Mouse (Mus musculus) thymus, postnatal 10 days (tissue): ENCODE results near the gene Cd274.

Experiments
- DNase-seq, 2 experiments: peaks; one replicate each; pipeline ENCODE4 v3.0.0; 2021; ENCODE audit warnings: low spot score in 2 of 2

Cd274 gene

DNA sequence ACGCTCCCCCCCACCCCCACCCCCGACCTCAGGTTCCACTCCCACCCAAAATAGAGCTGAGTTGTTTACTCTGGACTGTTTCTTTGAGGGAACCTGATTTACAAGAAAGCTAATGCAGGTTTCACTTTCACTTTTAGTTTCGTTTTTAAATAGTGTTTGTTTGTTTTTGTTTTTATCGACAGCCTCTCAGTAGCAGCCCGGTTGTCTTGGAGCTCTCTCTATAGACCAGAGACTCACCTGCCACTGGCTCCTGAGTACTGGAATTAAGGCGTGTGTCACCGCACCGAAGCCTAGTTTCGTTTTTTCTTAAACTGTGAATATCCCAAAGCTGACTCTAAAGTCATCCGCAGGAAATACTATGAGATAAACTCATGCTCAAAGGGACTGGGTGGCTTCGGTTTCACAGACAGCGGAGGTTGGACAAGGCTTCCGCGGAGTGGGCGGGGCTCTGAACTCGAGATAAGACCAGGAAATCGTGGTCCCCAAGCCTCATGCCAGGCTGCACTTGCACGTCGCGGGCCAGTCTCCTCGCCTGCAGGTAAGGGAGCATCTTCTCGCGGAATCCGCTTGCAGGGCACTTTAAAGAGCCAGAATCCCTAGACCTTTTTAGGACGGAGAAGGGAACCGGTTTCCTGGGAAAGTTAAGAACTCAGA is at the start of gene Cd274, which contains the start of gene Plgrkt:
Gene Cd274, plus strand, starts transcription at position 487 of the 654 bp plus-strand sequence.
Gene Plgrkt, minus strand, starts transcription at position 422 of the 654 bp plus-strand sequence.
- DNase-seq: peak; percentile 87

DNA sequence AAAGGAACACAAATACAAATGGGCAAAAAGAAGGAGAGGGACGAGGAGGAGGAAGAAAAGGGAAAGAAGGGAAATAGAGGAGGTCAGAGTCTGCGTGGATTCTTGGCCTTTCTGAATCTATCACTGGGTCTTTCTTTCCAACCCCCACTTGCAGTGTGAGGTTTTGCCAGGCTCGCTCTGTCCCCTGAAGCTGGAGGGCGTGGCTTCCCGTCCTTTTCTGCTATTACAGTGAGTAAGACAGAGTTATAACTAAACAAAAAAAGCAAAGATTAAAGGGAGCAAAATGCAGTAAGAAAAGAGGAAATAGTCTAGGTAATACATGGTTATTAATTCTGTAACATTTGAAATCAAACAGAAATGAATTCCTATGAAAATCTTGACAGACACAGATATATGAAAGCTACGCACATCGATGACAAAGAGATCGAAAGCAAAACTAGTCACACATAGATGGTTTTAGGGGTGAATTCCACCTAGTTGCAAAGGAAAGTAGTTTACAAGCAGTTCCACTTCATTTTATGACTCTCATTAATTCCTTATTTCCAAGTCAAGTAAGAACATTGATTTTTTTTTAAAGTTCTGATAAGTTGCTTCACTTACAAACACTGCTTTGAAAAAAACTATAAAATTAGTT is 43.7 kb upstream of the Cd274 start:
- no peak for DNase-seq

DNA sequence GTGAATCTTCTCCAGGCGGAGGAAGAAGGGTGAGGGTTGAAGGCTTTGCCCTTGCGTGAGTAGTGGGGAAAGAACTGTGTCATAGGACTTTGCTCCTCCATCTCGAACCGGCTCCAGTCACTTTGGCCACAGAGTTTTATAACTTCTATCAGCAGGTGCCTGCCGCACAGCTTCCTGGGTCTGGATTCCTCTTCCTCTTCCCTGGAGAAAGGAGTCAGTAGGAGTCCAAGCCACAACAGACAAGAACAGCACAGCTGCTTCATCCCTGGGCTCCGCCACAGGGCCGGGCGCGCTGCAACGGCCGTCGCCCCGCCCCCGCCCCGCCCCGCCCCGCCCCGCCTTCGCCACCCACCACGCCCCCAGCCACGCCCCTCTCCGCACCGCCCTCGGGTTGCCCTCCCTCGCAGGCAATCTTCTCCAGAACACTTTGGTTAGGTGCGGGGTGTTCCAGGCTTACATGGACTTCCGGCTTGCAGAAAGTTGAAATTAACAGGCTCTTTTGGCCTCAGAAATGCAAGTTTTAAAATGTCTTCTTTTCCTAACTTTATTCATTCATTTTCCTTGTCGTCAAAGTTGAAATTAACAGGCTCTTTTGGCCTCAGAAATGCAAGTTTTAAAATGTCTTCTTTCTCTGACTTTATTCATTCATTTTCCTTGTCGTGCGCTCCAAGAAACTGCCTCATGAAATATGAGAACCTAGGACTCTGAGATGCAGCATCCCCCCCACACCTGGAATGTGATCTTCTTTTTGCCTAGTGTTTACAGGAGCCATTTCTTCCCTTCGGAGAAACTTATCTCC is 42.0 kb upstream of the Cd274 start, which contains the start of gene Insl6:
Gene Insl6, minus strand, starts transcription at position 304 of the 799 bp plus-strand sequence.
- peak; percentile 46 to 82 for DNase-seq

DNA sequence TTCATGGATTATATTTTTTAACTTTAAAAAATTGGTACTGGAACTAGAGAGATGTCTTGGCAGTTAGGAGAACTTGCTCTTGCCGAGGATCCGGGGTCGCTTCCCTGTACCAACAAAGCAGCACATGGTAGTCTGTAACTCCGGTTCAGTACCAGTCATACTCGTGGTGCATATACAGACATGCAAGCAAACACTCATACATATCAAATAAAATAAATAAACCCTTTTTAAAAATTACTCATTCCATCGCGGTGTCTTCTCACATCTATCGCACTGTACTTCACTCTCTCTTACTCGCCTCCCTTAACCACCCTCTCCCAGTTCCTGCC is 41.4 kb upstream of the Cd274 start:
- no peak for DNase-seq

DNA sequence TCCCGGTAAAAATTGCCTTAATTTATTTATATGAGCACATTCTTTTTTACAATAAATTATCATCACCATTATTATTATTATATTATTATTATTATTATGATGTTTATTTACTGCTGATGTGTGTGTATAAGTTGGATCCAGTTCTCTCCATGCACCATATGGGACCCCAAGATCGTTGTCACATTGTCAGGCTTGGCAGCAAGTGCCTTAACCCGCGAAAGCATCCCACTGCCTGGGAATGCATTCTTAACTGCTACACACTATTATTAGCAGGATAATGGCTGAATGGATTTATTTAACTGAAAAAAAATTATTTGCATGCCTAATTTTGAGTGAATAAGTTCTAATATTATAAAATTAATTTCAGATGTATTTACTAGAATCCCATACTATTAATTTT is 40.9 kb upstream of the Cd274 start:
- no peak for DNase-seq

DNA sequence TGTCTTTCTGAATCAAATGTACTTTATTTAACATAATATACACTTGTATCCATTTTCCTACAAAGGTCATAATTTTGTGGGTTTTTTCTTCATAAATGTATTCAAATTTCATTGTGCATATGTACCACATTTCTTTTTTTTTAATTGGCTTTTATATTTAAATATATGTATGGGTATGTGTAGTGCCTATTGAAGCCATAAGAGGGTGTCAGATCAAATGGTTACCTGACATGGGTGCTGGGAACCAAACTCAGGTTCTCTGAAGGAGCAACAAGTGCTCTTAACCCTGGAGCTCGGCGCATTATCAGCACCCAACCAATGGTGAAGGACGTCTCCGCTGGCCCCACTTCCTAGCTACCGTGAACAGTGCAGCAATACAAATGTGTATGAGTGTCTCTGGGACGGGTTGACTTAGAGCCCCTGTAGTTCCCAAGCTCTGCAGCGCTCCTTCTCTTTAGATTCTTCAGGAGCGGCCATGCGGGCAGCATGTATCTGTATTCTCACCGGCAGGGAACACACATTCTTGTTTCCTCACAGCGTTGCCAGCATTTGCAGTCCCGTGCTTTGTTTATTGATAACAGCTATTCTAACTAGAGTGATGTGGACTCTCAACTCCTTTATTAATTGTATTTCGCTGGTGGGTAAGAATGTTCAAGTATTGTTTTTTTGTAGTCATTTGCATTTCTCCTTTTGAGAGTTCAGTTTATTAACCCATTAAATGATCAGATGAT is 40.3 kb upstream of the Cd274 start:
- DNase-seq: no peak

DNA sequence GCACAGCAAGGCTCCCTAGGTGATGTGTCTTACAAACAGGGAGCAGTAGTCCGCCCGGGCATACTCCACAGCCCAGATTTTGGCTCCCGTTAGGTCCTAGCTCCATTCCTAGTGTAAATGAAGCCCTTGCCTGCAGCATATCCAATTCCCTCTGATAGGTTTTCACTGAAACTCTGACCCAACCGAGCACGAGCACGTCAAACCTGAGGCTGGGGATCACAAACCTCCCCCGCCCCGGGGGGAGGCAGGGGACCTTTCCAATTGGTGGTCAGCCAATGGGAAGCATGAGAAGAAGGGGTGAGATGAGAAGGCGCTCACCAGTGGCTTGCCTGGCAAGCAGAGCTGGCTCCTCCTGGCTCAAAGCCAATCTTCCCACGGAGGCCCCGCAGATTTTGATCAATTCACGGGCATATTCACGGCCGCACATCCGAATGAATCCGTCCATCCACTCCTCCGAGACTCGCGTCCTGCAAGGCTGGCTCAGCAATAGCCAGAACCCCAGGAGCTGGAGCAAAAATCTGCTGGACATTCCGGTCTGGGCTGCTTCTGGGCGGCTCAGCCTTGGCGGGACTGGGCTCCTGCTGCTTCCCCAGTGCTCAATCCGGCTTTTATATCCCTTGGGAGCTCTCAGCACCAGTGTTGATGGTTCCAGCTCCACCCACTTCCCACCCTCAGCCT is 33.0 kb upstream of the Cd274 start, which contains the start of gene Rln1:
Gene Rln1, minus strand, starts transcription at position 603 of the 678 bp plus-strand sequence.
- no peak for DNase-seq

DNA sequence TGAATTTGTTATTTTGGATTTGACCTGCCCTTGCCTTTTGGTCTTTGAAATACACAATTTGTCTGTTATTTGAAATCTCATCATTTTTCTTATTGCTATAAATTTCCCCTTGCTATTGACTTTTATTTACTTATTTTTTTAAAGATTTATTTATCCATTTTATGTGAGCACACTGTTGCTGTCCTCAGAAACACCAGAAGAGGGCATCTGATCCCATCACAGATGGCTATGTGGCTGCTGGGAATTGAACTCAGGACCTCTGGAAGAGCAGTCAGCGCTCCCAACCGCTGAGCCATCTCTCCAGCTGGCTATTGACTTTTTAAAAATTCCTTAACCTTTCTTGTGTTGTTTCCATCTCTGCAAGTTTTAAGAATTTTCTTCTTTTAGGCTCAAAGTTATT is 30.6 kb upstream of the Cd274 start:
- DNase-seq: no peak

DNA sequence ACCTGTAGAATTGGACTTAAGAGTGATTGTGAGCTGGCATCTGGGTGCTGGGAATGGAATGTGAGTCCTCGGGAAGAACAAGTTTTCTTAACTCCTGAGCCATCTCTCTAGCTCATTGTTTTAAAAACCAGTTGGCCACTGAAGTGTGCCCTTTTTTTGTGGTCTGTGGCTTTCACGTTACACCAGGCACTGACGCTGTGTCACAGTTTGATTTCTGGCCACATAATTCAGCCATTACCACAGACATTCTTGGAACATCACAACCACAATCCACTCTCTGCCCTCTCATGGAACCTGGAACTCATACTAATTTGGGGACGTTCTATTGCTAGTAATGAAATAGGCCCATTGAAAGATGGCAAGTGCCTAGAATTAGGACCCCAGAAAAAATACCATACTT is 26.2 kb upstream of the Cd274 start:
- no peak for DNase-seq

DNA sequence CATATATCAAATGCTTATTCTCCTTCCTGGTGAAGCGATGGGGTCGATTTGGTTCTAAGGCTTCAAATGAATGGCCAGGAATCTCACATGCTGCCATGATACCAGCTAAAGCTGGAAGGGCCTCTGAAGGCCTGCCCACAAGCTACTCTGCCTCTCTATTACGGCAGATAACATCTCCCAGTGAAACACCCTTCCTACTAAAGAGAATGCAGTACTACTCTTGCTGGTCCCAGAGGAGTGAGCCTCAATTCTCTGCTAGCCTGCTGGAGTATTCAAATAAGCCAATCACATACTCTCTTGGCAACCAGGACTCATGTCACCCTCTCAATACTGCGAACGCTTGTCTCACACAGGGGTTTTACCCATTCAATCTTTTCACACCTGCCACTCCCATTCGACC is 25.0 kb upstream of the Cd274 start:
- no peak for DNase-seq

DNA sequence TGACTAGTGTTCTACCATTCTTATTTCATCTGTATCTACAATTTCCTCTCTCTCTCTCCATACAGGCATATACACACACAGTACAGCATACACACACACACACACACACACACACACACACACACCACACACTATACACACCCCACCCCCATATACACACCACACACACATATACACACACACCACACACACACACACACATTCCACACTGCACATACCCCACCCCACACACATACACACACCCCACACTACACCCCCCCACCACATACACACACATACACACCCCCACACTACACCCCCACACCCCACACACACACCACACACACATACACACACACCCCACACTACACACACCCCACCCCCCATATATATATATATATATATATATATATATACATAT is 22.4 kb upstream of the Cd274 start:
- DNase-seq: no peak

DNA sequence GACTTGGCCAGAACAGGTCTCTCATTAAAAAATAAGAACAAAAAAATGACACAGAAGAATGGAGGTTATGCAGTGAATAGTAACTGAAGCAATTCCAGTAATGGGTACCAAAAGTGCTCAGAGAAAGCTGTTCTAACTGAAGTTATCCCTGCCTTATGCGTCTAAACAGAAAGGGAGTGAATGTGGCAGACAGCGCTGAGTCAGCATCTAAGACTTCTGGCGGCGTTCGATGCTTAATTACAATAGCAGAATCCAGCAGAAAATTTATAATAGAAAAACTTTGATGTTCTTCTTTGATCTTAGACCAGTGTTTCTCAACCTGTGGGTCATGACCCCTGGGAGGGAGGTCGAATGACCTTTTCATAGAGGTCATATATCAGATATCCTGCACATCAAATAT is 21.6 kb upstream of the Cd274 start:
- no peak for DNase-seq

DNA sequence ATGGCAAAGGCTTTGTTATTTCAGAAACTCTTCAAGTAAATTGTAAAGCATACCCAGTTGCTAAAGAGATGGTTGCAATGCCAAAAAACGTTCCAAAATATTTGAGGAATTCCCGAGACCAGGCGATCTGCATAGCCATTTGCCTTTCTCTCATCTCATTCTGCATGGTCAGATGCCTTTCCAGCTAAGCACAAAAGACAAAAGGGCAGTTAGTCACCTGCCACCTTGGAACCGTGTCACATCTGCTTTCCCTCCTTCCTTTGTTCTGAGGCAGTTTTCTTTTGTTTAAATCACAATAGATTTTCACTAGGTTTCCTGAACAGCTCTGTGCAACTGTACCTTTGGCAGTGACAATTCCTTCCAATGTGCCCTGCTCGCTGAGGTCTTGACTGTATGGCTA is 16.3 kb upstream of the Cd274 start:
- no peak for DNase-seq

DNA sequence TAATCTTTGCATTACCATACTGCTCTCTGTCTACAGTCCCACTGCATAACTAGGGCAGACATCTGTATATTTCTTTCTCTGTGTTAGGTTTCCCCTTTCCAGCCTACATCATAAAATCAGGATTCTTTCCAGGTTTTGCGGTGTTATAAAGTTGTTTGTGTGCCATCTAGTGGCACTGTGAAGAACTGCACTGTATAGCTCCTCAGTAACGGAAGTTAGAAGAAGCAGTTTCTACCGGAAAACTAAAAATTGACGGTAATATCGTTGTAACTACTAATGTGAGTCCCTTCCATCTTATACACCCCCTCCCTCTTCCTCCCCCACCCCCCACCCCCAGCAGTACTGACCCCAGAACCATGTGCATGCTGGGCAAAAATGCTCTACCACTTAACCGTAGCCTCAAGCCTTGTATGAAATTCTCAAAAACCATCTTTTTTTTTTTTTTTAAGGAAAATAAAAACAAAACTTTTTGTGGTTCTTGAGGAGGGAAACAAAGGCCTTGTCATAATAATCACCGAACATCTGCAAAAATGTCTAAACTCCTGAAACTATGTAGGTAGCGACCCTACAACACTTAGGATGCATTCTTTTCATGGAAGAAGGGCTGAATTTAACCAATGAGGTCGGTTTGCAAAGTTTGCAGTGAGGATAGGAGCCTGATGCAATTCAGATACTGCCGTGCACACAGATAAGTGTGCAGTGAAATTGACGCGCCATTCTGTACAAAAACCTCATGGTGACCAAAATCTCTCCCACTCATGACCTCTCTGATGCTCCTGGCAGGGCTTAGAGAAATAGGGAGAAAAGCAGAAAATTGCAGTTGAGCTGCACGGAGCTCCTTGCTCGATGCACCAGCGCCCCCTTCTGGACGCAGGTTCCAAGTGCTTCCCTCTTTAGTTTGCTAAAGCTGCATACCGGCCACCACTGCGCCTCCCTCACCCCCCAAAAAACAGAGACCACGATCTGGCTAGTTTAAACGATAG is 12.1 kb upstream of the Cd274 start:
- peak; percentile 82 to 96 for DNase-seq

DNA sequence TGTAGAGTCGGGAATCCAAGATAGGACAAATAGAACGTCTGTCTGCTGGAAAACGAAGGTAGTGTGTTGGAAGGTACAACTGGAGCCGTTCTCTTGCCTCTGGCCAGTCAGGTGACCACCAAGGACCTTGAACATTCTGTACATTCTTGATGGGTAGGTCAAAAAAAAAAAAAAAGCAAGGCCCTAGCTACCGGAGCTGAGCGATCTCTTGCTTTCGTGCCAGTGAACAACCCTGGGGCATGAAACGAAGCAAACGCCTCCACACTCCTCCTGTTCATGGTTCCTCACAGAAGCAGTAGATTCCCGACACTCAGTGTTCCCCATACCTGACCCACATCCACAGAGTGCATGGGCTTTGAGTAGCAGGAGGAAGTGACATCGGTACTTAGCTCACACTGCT is 11.0 kb upstream of the Cd274 start:
- DNase-seq: no peak

DNA sequence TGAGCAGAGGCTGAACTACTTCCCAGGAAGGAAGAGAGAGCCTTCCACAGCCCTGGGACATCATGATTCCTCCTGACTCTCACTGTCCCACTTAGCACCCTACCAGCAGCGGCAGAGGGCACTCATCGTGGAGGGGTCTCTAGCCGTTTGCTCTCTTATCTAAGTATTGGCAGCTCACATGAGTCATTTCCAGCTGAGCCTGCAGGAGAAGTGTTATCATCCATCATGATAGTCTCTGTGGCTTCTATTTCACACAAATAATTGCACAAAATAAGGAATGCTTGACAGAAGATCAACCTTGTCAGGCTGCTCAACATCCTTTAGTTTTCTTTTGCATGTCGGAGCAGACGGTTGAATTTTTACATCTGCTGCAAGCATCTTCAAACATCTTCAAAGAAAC is 7.0 kb upstream of the Cd274 start:
- no peak for DNase-seq

DNA sequence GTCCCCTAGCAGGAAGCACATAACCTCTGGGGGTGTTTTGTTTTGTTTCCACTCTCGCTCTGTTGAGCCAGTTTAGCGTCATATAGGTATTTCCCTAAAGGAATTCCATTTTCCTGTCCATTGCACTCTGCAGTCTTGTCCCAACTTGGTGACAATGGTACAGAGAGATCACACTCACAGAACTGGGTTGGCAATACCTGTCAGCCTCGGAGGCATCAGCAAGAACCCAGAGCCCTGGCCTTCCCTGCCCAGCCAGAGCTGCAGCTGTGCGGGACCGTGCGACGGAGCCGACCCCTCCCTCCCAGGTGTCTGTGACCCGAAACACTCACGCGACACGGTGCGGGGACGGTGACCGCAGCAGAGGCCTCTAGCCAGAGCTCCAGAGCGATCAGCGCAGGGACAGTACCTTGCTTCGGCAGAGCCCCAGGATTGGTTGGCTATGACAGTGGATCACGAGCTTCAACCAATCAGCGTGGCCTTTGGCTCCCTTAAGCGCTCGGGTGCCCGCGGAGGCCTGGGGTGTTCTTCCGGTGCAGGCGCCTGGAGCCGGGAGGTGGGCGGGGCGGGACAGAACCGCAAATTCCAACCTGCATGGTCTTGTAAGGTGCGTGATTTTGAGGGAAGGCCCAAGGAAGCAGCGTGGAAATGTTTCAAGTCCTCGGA is 5.7 kb upstream of the Cd274 start:
- DNase-seq: peak; percentile 82 to 86

DNA sequence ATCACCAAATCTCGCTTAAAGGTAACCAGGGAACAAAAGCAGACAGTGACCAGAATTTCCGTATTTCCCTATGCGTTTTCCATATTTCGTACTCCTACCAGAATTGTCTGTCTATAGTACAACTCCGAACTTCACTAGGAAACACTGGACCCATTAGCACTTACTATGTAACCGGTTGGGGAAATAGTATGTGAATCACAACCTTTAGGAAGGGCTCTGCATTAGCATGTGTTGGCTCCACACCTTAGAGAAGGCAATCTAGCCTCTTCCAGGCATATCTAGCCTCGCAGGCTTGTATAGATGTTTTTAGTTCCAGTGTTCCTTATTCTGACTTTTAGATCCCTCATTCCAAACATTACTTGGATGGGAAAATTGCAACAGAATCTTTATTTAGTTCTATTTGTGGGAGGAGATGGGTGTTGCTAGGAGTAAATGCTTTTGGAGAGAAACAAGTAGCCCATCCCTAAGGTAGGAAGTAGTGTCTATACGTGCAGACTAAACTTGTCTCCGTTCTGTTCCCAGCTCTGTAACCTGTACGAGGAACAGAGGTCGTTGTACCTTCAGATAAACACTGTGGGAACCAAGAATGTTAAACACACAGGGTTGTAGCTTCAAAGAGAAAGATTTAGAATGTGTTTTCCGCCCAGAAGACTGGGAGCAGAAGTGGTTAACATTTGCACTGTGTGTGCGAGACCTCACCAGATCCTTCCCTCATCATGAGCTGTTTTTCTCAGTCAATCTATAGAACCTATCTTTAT is 4.9 kb upstream of the Cd274 start:
- DNase-seq: no peak

DNA sequence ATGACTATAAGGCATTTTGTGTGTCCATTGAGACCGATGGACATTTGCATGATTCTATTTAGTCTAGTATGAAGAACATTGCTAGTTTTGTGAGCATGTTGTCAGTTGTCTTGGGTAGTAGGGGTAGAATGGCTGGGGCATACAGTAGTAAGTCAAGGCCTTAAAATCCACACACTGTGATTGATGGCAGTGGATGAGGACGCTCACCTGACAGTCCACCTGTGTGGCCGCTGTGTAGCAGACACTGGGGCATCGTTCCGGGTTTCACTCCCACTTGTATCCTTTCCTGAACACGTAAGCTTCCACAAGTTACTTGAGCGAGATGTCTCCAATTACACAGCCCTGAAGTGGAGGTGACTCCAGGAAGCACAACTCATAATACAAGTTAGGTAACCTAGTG is 3.7 kb upstream of the Cd274 start:
- DNase-seq: no peak
